Mouse (Mus musculus): ENCODE results near the gene Ly6g6c.

Gene Ly6g6c

DNA sequence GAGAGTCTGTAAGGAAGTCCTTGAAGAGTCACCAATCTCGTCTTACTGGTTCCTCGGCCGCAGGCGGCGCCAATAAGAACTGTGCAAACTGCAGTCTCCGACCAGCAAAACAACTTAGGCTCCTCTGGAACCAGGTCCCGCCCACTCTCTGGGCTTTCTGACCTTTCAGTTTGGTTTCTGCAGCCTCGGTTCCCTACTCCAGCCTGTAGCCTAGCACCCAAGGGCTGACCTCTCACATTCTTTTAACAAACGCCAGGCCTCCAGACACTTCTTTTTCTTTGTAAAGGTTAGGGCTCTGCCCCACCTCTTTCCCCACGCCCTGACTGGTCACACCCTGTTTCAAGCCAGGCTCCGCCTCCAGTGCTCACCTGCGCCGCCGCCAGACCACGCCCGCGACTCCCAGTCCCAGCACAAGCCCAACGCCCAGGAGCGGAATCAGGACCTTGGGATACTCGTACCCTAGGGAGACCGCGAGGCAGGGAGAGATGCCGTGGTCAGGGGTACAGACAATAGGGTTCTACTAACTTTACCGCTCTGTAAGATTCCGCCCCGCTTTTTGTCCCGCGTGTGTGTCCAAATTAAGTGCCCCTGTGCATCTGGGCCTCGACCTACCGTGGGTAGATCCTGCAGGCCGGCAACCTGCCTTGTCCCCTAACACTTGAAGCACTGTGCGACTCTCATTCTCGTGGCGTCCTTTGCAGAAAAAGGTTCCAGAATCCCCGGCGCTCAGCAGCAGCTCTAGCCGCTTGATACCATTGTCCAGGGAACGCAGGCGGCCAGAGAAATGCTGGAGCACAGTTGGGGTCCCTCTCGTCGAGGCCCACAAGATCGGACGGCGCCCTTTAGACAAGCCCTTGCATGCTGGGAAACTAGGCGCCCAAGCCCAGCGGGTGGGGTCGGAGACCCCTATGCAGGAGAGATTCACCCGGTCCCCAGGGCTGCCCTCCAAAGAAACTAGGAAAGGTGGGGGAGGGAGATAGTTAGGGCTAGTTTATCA is at the start of gene Ly6g6c:
Gene Ly6g6c, plus strand, starts transcription at position 438 of the 997 bp plus-strand sequence.
- no peak for DNase-seq

DNA sequence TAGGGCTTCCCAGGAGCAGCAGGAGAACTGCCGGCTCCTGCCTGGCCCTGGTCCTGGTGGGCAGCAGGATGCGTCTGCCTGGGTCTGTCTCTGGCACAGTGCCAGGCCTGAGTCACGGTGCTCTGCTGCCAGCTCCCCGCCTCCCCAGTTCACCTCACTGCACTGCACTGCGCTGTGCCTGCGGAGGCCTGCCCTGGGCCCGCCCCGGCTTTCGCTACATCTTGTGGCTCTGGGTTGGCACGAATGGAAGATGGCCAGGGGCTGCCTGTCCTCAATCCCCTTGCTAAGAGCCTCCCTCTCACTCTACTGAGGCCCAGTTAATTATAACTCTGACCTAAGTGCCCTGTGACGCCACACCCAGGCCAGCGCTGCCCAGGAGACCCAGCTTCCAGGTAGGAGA is 48.8 kb upstream of the Ly6g6c start, which contains the start of gene Vwa7:
Gene Vwa7, plus strand, starts transcription at position 204 of the 400 bp plus-strand sequence.
- DNase-seq, result no peak

DNA sequence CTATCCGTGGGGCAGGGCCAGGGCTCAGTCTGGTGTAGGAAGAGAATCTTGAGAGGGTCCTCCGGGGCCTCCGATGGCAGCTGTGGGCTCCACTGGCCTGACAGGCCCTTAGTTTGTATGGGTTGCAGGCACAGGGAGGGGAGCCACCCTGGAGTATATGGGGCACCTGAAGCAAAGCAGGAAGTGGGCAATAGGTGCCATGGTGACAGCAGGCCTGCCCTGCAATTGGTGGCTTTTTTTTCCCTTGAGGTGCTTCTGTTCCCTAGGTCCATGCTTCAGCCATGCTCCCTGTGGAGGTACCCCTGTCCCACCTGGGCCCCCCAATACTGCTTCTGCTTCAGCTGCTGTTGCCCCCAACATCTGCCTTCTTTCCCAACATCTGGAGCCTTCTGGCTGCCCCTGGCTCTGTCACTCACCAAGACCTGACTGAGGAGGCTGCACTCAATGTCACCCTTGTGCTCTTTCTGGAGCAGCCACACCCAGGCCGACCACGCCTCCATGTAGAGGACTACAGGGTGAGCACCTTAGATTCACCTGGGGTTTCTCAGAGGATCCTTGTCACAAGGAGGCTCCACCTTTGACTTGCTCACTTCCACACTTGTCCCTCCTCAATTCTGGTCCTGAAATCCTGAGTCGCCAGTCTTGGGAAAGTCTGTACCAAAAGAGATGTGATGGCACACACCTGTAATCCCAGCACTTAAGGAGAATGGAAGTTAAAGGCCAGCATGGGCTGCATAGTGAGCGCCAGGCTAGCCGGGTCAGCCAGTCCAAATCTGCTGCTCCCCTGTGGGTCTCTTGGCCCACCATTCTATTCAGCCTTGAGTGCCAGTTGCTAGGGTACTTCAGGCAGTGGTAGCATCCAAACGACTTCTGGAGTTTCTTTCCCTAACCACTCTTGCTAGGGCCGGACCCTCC is 48.1 kb upstream of the Ly6g6c start:
- DNase-seq, result no peak

DNA sequence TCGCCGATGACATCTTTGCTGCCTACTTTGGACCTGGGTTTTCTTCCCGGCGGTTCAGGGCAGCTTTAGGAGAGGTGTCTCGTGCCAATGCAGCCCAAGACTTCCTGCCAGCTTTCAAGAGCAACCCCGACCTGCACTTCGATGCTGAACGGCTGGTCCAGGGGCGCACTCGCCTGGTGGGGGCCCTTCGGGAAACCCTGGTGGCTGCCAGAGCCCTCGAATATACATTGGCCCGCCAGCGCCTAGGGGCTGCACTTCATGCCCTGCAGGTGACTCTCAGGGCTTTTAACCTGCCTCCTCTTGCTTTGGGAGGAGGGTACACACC is 47.5 kb upstream of the Ly6g6c start:
- DNase-seq, result no peak

DNA sequence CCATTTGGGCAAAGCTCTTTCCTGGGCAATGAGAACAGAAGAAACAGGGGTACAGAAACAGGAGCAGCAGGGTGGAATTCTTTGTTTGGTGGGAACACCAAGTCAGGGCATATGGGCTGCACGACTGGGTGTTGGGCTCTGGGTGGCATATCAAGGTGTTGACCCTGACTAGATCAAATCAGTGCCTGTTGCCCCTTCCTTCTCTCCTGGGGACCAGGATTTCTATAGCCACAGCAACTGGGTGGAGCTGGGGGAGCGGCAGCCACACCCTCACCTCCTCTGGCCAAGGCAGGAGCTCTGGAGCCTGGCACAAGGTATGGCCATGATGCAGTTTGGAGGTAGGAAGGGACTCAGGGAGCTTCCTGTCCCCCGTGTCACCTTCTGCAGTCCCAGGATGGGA is 47.0 kb upstream of the Ly6g6c start:
- no peak for DNase-seq

DNA sequence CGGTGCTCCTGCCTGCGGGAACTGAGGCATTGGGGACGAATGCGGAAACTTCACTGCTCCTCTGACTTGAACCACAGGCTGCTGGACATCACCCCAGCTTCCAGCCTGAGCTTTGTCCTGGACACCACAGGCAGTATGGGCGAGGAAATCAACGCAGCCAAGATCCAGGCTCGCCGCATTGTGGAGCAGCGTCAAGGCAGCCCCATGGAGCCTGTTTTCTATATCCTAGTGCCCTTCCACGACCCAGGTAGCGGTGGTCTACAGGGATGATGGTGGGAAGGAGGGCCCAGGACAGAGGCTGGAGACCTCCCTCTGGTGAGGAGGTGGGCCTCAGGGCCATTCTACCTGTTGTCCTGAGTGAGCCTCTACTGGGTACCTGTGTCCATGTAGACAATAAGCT is 45.3 kb upstream of the Ly6g6c start:
- DNase-seq, result no peak

DNA sequence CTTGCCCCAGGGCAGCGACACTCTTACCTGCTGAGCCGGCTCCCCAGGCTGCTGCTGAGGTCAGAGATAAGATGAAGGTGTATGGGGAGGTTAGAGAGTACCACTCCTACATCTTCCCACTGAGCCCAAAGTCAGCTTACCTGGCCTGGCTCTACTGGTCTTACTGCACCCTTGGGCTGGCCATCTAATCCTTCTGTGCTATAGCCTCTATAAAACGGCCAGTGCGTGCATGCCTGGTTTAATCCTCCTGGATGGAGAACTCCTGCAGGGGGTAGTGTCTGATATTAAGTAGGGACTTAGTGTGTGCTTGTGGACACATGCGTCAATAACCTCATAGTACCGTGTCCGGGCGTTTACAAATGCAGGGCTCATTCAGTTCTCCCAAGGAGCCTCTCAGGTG is 44.6 kb upstream of the Ly6g6c start:
- DNase-seq, result no peak

DNA sequence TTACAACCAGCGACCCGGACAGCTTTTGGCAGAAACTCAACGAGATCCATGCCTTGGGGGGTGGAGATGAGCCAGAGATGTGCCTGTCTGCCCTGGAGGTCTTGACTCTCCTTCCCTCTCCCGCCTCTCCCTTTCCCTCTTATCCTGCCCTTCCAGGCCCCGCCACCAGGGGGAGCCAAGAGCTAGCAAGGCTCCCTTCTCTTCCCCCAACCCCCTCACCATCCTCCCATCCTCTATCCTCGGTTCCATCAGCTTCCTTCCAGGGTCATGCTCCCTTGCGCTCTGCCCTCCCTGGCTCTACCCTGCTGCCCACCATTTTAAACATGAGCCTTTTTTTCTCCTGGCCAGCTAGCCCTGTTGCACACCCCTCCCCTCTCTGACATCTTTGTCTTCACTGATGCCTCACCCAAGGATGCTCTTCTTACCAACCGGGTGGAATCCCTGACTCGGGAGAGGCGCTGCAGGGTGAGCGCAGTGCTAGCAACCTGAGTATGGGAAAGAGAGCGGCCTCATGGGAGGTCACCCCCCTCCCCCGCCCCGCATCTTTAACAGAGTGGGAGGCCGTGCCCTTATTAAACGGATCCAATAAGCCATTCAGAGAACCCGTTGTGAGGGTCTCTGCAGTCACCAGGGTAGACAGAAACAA is 43.9 kb upstream of the Ly6g6c start:
- DNase-seq, result peak; percentile 71 to 77

DNA sequence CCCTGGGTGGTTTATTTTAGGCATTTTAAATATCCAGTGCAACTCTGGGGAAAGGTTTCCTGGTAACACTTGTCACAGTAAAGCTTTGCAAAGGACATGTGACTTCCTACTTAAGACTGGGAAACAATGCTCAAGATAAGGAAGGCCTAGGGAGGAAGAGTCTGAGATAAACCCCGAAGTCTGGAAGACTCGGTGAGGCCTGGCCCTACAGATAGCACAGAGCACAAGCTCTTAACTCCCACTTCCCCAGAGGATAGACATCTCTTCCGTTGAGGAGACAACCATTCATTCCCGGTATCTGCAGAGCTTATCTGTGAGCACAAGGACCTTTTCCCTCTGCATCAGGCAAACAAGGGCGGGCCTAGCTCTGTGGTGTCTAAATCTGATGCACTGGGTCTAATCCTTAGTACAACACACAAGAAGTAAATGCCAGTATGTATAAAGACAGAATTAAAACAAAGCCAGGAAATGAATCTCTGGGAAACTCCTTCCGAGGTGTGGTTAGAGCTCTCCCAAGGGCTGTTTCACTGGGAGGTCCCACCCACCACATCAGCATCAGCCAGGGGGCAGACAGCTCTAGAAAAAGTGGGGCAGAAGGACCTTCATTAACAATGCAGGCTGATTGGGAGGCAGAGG is 43.2 kb upstream of the Ly6g6c start:
- no peak for DNase-seq

DNA sequence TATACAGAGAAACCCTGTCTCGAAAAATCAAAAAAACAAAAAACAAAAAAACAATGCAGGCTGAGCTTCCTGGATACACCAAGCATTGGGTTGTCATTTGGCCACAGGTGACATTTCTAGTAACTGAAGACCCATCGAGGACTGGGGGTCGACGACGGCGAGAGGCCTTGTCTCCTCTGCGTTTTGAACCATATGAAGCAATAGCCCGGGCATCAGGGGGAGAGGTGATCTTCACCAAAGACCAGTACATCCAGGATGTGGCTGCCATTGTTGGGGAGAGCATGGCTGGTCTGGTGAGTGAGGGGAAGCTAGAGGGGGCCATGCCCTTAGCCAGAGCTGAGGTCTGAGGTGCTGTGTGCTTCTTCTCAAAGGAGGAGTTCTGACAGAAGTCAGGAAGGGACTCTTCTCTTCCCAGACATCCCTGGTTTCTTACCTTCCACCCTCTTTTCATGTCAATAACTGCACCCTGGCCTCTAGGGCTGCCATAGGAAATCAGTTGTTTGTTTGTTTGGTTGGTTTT is 42.6 kb upstream of the Ly6g6c start:
- no peak for DNase-seq

DNA sequence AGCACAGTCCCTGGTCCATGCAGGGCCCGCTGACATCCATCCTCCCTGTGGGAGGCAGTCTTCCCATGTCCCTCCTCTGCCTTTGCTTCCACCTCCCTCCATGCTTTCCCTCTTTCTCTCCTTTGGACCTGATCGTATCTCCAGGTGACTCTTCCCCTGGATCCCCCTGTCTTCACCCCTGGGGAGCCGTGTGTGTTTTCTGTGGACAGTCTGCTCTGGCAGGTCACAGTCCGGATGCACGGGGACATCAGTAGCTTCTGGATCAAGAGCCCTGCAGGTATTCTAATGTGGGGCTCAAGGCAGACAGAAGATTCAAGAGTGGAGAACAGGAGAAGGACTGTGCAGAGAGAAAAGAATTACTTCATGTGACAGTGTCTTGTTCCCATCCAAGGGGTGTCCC is 42.0 kb upstream of the Ly6g6c start:
- no peak for DNase-seq

DNA sequence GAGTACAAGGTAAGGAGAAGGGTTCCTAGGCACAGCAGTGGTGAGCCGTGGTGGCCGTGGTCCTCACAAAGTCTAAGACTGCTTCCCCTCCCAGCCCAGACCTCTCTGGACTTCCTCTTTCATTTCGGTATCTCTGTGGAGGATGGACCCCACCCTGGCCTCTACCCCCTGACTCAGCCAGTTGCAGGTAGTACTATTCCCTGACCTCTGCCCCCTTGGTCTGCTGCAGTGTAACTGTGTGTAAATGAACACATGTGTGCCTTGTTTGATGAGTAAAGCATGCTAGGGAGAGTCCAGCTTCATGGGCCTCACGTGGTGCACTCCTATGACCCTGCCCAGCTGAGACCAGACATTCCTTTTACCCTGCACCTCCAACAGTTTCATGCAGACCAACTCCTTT is 41.4 kb upstream of the Ly6g6c start:
- no peak for DNase-seq

DNA sequence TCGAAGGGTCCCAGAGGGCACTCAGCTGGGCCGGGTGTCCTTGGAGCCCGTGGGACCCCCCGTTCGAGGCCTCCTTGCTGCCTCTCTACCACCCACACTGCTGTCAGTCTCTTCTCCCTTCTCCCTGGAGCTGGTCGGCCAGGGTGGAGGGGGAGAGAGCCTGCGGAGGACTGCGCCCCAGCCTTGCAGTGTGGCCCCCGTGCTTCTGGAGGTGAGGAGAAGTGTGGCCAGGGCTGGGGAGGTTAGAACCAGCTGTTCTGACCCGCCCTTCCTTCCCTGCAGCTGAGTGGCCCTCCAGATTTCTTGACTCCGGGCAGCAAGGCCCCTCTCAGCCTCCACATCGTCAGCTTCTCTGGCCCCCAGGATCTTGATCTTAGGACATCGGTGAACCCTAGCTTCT is 40.9 kb upstream of the Ly6g6c start:
- DNase-seq, result no peak

DNA sequence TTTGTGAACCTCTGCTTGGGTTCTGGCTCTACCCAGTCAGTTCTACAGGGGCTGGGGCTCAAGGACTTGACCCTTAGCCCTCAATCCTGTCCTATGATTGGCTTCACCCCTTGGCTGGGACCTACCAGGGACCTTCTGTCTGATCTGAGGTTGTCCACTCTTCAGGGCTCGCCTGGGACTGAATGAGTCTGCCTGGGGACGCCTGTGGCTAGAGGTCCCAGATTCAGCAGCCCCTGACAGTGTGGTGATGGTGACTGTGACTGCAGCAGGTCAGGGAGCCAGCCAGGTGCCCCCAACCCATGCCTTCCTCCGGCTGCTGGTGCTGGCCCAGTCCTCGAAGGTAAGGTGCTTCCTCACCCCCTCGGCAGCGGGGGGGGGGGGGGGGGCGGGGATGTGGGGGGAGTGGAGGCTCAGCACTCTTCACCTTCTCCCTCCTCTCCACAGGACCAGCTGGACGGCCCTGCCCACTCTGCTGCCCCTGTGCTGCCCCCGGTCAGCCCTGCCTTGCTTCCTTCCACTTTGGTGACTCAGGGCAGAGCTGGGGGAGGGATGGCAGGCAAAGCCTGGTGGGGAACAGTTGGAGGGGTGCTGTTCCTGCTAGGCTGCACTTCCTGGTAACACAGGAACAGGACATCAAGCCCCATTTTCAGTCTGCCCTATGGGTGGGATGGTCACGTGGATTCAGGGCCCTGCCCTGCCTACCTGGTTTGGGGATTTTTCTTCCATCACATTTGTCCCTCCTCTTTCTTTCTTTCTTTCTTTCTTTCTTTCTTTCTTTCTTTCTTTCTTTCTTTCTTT is 40.3 kb upstream of the Ly6g6c start:
- no peak for DNase-seq

DNA sequence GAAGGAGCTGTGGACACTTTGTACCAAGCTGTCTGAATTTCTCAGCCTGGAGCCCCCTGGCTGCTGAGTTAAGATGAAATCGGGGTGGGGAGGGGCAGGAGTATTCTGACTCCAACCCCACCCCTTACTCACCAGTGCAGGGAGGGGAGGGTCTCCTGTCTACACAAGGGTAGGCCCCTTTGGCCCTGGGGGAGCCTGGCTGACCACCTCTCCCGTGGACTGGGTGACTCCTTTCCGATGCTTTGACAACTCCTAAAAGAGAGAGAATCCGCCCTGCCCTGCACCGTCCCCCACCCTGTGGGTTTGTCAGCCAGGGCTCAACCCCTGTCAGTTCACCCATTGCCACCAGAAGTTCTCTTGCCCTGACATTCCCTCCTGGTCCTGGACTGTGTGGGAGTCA is 39.0 kb upstream of the Ly6g6c start:
- no peak for DNase-seq

DNA sequence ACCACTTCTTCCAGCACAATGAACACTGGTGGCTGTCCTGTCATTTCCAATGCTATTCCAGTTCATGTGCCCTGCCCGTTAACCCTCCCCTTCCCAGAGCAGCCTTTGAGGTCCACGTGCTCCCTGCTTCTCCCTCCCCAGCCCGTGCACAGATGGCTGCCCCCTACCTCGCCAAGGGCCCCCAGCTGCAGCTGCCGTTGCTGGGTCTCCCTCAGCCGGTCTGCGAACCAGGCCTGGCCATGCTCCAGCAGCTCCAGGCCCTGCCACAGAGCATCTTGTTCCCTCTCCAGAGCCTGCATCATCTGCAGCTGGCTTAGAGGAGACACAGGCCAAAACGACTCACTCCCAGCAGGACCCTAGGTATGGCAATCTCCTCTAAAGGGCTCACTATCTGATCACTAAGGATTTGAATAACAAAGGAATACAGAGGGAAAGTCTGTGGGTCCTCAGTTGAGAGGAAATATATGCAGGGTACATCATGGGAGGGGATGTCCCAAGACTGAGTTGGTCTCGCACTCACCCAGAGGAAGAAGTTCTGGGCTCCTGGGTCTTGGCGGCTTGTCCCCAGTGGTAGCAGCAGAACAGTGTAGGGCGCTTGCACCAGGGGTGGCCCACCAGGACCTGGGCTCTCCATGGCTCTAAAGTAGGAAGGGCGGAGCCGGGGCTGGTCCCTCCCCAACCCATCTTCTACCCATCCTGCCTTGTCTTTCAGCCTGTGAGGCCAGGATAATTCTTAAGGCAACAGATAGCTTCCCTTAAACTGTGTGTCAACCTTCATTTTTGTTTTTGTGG is 37.7 kb upstream of the Ly6g6c start, which contains the start of gene Sapcd1:
Gene Sapcd1, minus strand, starts transcription at position 740 of the 792 bp plus-strand sequence.
- DNase-seq, result peak in 1 of 2 experiments; percentile 9

DNA sequence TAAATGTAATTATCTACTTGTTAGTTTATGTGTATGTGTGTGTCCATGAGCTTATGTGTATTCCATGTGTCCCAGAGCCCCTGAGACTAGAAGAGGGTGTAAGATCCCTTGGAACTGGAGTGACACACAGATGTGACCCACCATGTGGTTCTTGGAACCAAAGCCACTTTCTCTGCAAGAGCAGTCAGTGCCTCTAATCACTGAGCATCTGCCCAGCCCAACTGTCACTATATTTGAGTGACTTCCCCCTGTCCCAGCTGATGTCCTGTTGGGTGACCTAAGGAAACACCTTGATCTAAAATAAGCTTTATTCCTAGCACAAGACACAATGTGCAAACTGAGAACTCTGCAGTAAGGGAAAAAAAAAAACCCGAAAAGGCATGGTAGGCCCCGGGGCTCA is 36.9 kb upstream of the Ly6g6c start:
- no peak for DNase-seq

DNA sequence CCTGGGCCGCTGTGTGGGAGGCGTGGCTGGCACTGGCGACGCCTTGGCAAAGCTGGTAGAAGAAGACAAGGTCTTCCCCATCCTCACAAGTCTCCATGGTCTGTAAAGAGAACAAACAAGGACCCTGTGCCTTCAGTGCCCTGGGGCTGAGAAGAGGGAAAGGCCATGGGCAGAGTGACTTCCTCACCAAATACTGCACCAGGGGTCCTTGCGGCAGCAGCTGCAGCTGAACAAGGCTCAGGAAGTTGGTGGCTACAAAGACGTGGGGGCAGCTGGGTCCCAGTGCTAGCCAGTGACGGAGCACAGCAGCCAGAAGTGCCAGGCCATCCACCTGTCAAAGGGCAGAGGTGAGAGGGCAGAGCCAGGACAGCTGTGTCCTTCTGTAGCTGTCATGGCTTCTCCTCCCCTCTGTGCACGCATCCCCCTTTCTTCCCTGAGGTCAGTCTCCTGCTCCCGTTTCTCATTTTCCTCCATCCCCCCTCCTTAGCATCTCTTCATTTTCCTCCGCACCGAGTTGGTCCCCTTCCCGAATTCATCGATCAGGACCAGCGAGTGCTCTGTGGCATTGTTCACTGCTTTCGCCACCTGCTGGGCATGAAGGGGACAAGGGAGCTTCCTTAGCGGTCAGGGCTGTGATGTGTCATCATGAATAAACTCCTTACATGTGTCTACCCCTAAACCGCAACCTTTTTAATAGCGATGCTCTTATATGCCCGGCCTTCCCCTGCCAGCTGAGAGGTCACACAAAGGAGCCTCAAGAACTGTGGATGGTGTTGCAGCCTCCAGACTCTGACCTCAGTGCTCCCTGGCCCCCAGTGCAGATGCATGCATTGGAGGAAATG is 35.3 kb upstream of the Ly6g6c start:
- DNase-seq, result peak in 1 of 2 experiments; percentile 46

DNA sequence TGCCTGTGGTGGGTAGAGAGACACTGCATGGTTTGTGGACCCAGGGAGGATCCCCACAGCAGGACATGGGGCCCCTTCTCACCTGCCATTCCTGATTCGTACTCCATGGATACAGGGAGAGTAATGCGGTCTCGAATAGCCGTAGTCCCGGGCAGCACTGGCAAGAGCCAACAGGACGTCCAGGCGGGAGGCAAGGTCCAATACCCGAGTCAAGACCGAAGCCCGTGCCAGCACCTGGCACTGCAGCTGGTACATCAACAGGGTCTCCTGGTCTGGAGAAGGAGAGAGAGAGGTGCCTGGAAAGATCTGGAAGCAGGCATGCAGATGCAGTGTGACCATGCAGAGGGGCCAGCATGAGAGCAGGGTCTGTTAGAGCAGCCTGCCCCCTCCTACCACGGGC is 33.9 kb upstream of the Ly6g6c start:
- DNase-seq, result no peak

DNA sequence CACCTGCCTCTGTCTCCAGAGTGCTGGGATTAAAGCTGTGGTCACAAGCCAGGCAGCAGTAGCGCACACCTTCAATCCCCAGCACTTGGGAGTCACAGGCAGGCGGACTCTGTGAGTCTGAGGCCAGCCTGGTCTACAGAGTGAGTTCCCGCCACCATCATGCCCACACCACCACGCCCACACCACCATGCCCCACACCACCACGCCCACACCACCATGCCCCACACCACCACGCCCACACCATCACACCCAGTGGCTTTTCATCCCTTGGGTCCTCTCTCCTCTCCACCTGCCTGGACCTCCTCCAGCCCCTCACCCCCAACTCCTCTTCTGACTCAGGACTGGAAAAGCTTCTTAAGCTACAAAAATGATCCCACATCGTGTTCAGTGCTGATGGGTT is 33.3 kb upstream of the Ly6g6c start:
- no peak for DNase-seq

Measured in thymus, adult 18-20 months (tissue).